Mouse (Mus musculus): Measurements from ENCODE around the gene Zbtb32. TPM values are rescaled to one million over a fixed set of nuclear protein-coding genes. Genes with fewer than 3 reads are reported as not detected.
A peak's percentile ranks its signal among the peaks of the same experiment; 100 is the strongest.

The Zbtb32 gene
- polyA plus RNA-seq, 1 experiment from 2014 or later: 0.34 TPM

GRCm38 (mm10) chr7:30625530-30626384, 27.0 kb upstream of the Zbtb32 start, which contains the start of gene Cox6b1:
Gene Cox6b1, minus strand, starts transcription at chr7:30626151.
- Histone ChIP-seq H3K4me3 (replicated peaks; ENCODE audit: low read depth, low read length) (peak within 1 kb of the TSS; percentile 78), H3K27me3 (ENCODE audit: control insufficient read depth, insufficient read depth, low read length) (no peaks in the 10 kb centered on the region), H3K4me2 (ENCODE audit: low read length) (peak within 1 kb of the TSS; percentile 97), H3K4me1 (ENCODE audit: control insufficient read depth, insufficient read depth, low read length) (peaks cover 8% of the 10 kb centered on the region), H3K36me3 (ENCODE audit: control insufficient read depth, insufficient read depth, low read length) (peaks cover 34% of the 10 kb centered on the region), H3K27ac (replicated peaks; ENCODE audit: low read depth, low read length) (0 out of 2 replicates have a peak within 1 kb of the TSS, but pooled peaks have one; percentile 14), H3K9me3 (ENCODE audit: control insufficient read depth, low read length) (no peaks in the 10 kb centered on the region), H3K9ac (replicated peaks; ENCODE audit: low read length) (peak within 1 kb of the TSS; percentile 80)
- DNase-seq (peak; percentile 96), ATAC-seq (ENCODE audit: low FRiP score, low TSS enrichment) (peak; percentile 92)
- 2% methylated on average over 44 of the region's 44 CpGs for WGBS

DNA sequence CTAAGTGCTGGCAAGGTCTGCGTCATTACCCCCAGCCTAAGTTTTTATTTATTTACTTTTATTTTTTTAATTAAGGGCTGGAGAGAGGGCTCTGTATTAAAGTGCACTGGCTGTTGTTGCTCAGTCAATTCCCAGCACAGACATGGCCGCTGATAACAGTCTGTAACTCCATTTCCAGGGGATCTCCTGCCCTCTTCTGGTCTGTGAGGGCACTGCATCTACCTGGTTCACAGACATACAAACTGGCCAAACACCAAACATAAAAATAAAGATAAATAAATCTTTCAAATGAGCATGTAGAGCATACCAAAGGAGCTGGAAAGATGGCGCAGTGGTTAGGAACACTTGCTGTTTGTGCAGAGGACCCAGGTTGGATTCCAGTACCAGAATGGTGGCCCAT, 20.5 kb upstream of the Zbtb32 start:
- Histone ChIP-seq H3K36me3 (ENCODE audit: control insufficient read depth, insufficient read depth, low read length) (peaks cover 78% of the 10 kb centered on the region), H3K27me3 (ENCODE audit: control insufficient read depth, insufficient read depth, low read length) (no peaks in the 10 kb centered on the region), H3K9me3 (ENCODE audit: control insufficient read depth, low read length) (no peaks in the 10 kb centered on the region), H3K4me2 (ENCODE audit: low read length) (no peak overlapping the region), H3K9ac (replicated peaks; ENCODE audit: low read length) (no peak overlapping the region), H3K4me1 (ENCODE audit: control insufficient read depth, insufficient read depth, low read length) (no peaks in the 10 kb centered on the region), H3K27ac (replicated peaks; ENCODE audit: low read depth, low read length) (no peak overlapping the region), H3K4me3 (replicated peaks; ENCODE audit: low read depth, low read length) (no peak overlapping the region)
- DNase-seq (peak; percentile 21), ATAC-seq (ENCODE audit: low FRiP score, low TSS enrichment) (no peak)
- 94% methylated on average over 3 of the region's 3 CpGs for WGBS

- no peaks in the 10 kb centered on the region for H3K9me3 ChIP-seq (ENCODE audit: control insufficient read depth, low read length)
- WGBS: 97% methylated on average over 9 of the region's 9 CpGs
- H3K36me3 ChIP-seq (ENCODE audit: control insufficient read depth, insufficient read depth, low read length): peaks cover 72% of the 10 kb centered on the region
- no peak overlapping the region for H3K4me2 ChIP-seq (ENCODE audit: low read length)
- no peaks in the 10 kb centered on the region for H3K27me3 ChIP-seq (ENCODE audit: control insufficient read depth, insufficient read depth, low read length)
- no peaks in the 10 kb centered on the region for H3K4me1 ChIP-seq (ENCODE audit: control insufficient read depth, insufficient read depth, low read length)
- DNase-seq: no peak
- no peak overlapping the region for H3K9ac ChIP-seq (replicated peaks; ENCODE audit: low read length)
- no peak overlapping the region for H3K27ac ChIP-seq (replicated peaks; ENCODE audit: low read depth, low read length)
- H3K4me3 ChIP-seq (replicated peaks; ENCODE audit: low read depth, low read length): no peak overlapping the region
- no peak for ATAC-seq (ENCODE audit: low FRiP score, low TSS enrichment)
These were observed 19.9 kb upstream of the Zbtb32 start for GRCm38 (mm10) chr7:30618658-30619057.

- H3K9me3 ChIP-seq (ENCODE audit: control insufficient read depth, low read length): no peaks in the 10 kb centered on the region
- ATAC-seq (ENCODE audit: low FRiP score, low TSS enrichment) (no peak), DNase-seq (no peak)
- 61% methylated on average over 5 of the region's 5 CpGs for WGBS
- H3K4me3 ChIP-seq (replicated peaks; ENCODE audit: low read depth, low read length): no peak overlapping the region
- peaks cover 46% of the 10 kb centered on the region for H3K36me3 ChIP-seq (ENCODE audit: control insufficient read depth, insufficient read depth, low read length)
- no peaks in the 10 kb centered on the region for H3K4me1 ChIP-seq (ENCODE audit: control insufficient read depth, insufficient read depth, low read length)
- H3K27ac ChIP-seq (replicated peaks; ENCODE audit: low read depth, low read length): no peak overlapping the region
- no peak overlapping the region for H3K9ac ChIP-seq (replicated peaks; ENCODE audit: low read length)
- H3K27me3 ChIP-seq (ENCODE audit: control insufficient read depth, insufficient read depth, low read length): no peaks in the 10 kb centered on the region
- H3K4me2 ChIP-seq (ENCODE audit: low read length): no peak overlapping the region
These were observed 16.5 kb upstream of the Zbtb32 start for GRCm38 (mm10) chr7:30615049-30615760.

- no peak overlapping the region for H3K4me2 ChIP-seq (ENCODE audit: low read length)
- H3K27me3 ChIP-seq (ENCODE audit: control insufficient read depth, insufficient read depth, low read length): no peaks in the 10 kb centered on the region
- H3K4me1 ChIP-seq (ENCODE audit: control insufficient read depth, insufficient read depth, low read length): no peaks in the 10 kb centered on the region
- no peak overlapping the region for H3K9ac ChIP-seq (replicated peaks; ENCODE audit: low read length)
- 82% methylated on average over 2 of the region's 2 CpGs for WGBS
- no peak for ATAC-seq (ENCODE audit: low FRiP score, low TSS enrichment)
- DNase-seq: no peak
- no peak overlapping the region for H3K4me3 ChIP-seq (replicated peaks; ENCODE audit: low read depth, low read length)
- peaks cover 44% of the 10 kb centered on the region for H3K36me3 ChIP-seq (ENCODE audit: control insufficient read depth, insufficient read depth, low read length)
- no peaks in the 10 kb centered on the region for H3K9me3 ChIP-seq (ENCODE audit: control insufficient read depth, low read length)
- H3K27ac ChIP-seq (replicated peaks; ENCODE audit: low read depth, low read length): no peak overlapping the region
These were observed 15.7 kb upstream of the Zbtb32 start for GRCm38 (mm10) chr7:30614454-30614853.

- ATAC-seq (ENCODE audit: low FRiP score, low TSS enrichment) (no peak; the same call in 1 of the 2 replicates), DNase-seq (peak; percentile 76)
- no peak overlapping the region for H3K4me2 ChIP-seq (ENCODE audit: low read length)
- no peak overlapping the region for H3K27ac ChIP-seq (replicated peaks; ENCODE audit: low read depth, low read length)
- peaks cover 35% of the 10 kb centered on the region for H3K36me3 ChIP-seq (ENCODE audit: control insufficient read depth, insufficient read depth, low read length)
- no peaks in the 10 kb centered on the region for H3K9me3 ChIP-seq (ENCODE audit: control insufficient read depth, low read length)
- no peak overlapping the region for H3K4me3 ChIP-seq (replicated peaks; ENCODE audit: low read depth, low read length)
- 21% methylated on average over 14 of the region's 14 CpGs for WGBS
- H3K9ac ChIP-seq (replicated peaks; ENCODE audit: low read length): no peak overlapping the region
- no peaks in the 10 kb centered on the region for H3K4me1 ChIP-seq (ENCODE audit: control insufficient read depth, insufficient read depth, low read length)
- H3K27me3 ChIP-seq (ENCODE audit: control insufficient read depth, insufficient read depth, low read length): no peaks in the 10 kb centered on the region
These were observed 14.9 kb upstream of the Zbtb32 start for GRCm38 (mm10) chr7:30613529-30614112.

DNA sequence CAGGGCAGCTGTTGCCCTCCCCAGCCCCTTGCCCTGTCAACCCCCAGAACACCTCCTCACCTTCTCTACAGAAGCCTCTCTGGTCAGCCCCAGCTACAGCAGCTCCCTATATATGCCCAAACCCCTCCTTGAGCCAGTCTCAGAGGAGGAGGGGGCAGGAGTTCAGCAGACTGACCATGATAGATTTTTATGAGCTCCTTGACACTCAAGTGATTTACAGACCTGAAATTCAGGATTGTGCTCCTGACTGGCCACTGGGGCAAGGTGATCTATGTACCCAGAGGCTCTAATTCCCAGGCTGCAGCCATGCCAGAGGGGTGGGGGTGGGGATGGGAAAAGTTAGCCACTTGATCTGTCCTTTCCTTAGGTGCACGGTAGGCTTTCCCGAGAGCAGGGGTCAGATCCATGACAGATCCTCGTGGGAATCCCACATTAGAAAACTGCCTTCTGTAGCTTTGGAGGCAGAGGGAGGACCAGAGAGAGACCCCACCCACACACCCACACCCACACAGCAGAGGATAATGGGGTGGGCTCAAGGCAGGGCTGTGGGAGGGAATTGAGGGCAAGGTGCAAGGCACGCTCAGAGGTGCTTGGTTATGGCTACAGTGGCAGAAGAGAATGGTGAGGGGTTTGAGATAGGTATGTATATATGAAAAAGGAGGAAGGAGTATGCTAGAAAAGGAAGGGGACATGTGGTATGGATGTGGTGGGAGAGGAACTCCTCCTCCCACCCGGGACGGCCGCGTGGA, 14.1 kb upstream of the Zbtb32 start, which contains the start of gene Upk1a:
Gene Upk1a (minus strand): TSS at position 194 of the 749 bp plus-strand sequence.
- H3K4me2 ChIP-seq (ENCODE audit: low read length): no peak within 1 kb of the TSS
- ATAC-seq (ENCODE audit: low FRiP score, low TSS enrichment): no peak
- peaks cover 29% of the 10 kb centered on the region for H3K36me3 ChIP-seq (ENCODE audit: control insufficient read depth, insufficient read depth, low read length)
- DNase-seq: no peak
- no peak within 1 kb of the TSS for H3K27ac ChIP-seq (replicated peaks; ENCODE audit: low read depth, low read length)
- 77% methylated on average over 8 of the region's 8 CpGs for WGBS
- no peaks in the 10 kb centered on the region for H3K4me1 ChIP-seq (ENCODE audit: control insufficient read depth, insufficient read depth, low read length)
- no peak within 1 kb of the TSS for H3K4me3 ChIP-seq (replicated peaks; ENCODE audit: low read depth, low read length)
- no peaks in the 10 kb centered on the region for H3K9me3 ChIP-seq (ENCODE audit: control insufficient read depth, low read length)
- H3K9ac ChIP-seq (replicated peaks; ENCODE audit: low read length): no peak within 1 kb of the TSS
- H3K27me3 ChIP-seq (ENCODE audit: control insufficient read depth, insufficient read depth, low read length): no peaks in the 10 kb centered on the region

DNA sequence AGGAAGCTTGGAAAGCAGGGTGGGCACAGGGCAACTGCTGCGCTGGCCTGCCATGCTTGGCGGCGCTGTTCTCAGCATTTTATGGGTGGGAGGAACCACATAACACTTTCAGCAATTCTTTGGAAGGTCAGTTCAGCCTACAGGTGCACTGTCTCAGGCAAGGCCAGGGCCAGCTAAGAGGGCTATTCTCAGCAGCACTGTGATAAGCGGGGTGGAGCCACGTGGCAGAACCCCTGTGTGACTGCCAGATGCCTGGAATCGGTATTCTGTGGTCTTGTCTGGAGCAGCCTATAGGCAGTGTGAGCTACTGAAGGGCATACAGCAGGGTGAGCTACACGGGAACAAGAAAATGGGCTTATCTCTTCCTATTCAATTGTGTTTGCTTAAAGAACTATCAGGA, 11.3 kb upstream of the Zbtb32 start:
- H3K9ac ChIP-seq (replicated peaks; ENCODE audit: low read length): no peak overlapping the region
- 57% methylated on average over 7 of the region's 7 CpGs for WGBS
- H3K9me3 ChIP-seq (ENCODE audit: control insufficient read depth, low read length): no peaks in the 10 kb centered on the region
- no peak overlapping the region for H3K4me2 ChIP-seq (ENCODE audit: low read length)
- H3K27ac ChIP-seq (replicated peaks; ENCODE audit: low read depth, low read length): no peak overlapping the region
- DNase-seq (no peak), ATAC-seq (ENCODE audit: low FRiP score, low TSS enrichment) (no peak)
- H3K4me3 ChIP-seq (replicated peaks; ENCODE audit: low read depth, low read length): no peak overlapping the region
- 0 out of 2 replicates have a peak, but pooled peaks cover 1% of the 10 kb centered on the region for H3K36me3 ChIP-seq (ENCODE audit: control insufficient read depth, insufficient read depth, low read length)
- no peaks in the 10 kb centered on the region for H3K27me3 ChIP-seq (ENCODE audit: control insufficient read depth, insufficient read depth, low read length)
- H3K4me1 ChIP-seq (ENCODE audit: control insufficient read depth, insufficient read depth, low read length): no peaks in the 10 kb centered on the region

Data from midbrain, embryonic 14.5 days (tissue).